In genomic region chr6:128355726-128356416, GRCm38 (mm10) we compare ENCODE assay signal across 7 mouse cellular contexts. TPM values are rescaled to one million over a fixed set of nuclear protein-coding genes. Genes with fewer than 3 reads are reported as not detected.
DNase-seq lines count a peak whose midpoint lies in the region; ATAC-seq lines count a peak whose summit lies in the region.

Tulp3 (minus strand) TSS chr6:128355851.

- DNase-seq in adrenal gland, postnatal 14 days, result peak; percentile 99
- peak; percentile 97 for DNase-seq in embryonic facial prominence, embryonic 11.5 days (ENCODE audit: low spot score)
- peak; percentile 100 for DNase-seq in heart, adult 11 months
- peak; percentile 94 for DNase-seq in kidney, adult 18-20 months
- DNase-seq in limb, embryonic 11.5 days (ENCODE audit: low spot score), result peak; percentile 99
- peak; percentile 98 for DNase-seq in midbrain, embryonic 14.5 days
- DNase-seq in spleen, adult 18-20 months, result peak; percentile 78 to 83

- H3K4me2 ChIP-seq in embryonic facial prominence, embryonic 11.5 days (ENCODE audit: low read depth, low read length), result peak within 1 kb of the TSS; percentile 82
- H3K4me2 ChIP-seq in limb, embryonic 11.5 days (ENCODE audit: low read depth, severe bottlenecking), result peak within 1 kb of the TSS; percentile 60
- H3K4me2 ChIP-seq in midbrain, embryonic 14.5 days (ENCODE audit: low read length), result peak within 1 kb of the TSS; percentile 70

- peak; percentile 99 for ATAC-seq in embryonic facial prominence, embryonic 11.5 days (replicated peaks; ENCODE audit: insufficient number of reproducible peaks, low FRiP score, low TSS enrichment, low read depth)
- peak; percentile 99 for ATAC-seq in limb, embryonic 11.5 days (ENCODE audit: insufficient number of reproducible peaks, low FRiP score, low TSS enrichment, low read depth)
- peak; percentile 99 for ATAC-seq in midbrain, embryonic 14.5 days (ENCODE audit: low FRiP score, low TSS enrichment)

- no peaks in the 10 kb centered on the region for H3K27me3 ChIP-seq in embryonic facial prominence, embryonic 11.5 days (ENCODE audit: control insufficient read depth, insufficient read depth, low read length)
- H3K27me3 ChIP-seq in limb, embryonic 11.5 days (ENCODE audit: control insufficient read depth, insufficient read depth, low read length), result no peaks in the 10 kb centered on the region
- no peaks in the 10 kb centered on the region for H3K27me3 ChIP-seq in midbrain, embryonic 14.5 days (ENCODE audit: control insufficient read depth, insufficient read depth, low read length)

- no peaks in the 10 kb centered on the region for H3K4me1 ChIP-seq in embryonic facial prominence, embryonic 11.5 days (ENCODE audit: control insufficient read depth, insufficient read depth, low read length)
- peaks cover 3% of the 10 kb centered on the region; the same call in 1 of the 2 replicates for H3K4me1 ChIP-seq in limb, embryonic 11.5 days (ENCODE audit: control insufficient read depth, insufficient read depth, low read length)
- peaks cover 13% of the 10 kb centered on the region for H3K4me1 ChIP-seq in midbrain, embryonic 14.5 days (ENCODE audit: control insufficient read depth, insufficient read depth, low read length)

- peak within 1 kb of the TSS; percentile 84 for H3K4me3 ChIP-seq in embryonic facial prominence, embryonic 11.5 days (ENCODE audit: low read depth, low read length)
- H3K4me3 ChIP-seq in limb, embryonic 11.5 days (ENCODE audit: low read depth, low read length), result peak within 1 kb of the TSS; percentile 83
- peak within 1 kb of the TSS; percentile 76 for H3K4me3 ChIP-seq in midbrain, embryonic 14.5 days (replicated peaks; ENCODE audit: low read depth, low read length)

- peak within 1 kb of the TSS; percentile 77 for H3K27ac ChIP-seq in embryonic facial prominence, embryonic 11.5 days (replicated peaks; ENCODE audit: low read depth, low read length)
- H3K27ac ChIP-seq in limb, embryonic 11.5 days (replicated peaks; ENCODE audit: low read depth, low read length), result peak within 1 kb of the TSS; percentile 11; the same call in 1 of the 2 replicates
- H3K27ac ChIP-seq in midbrain, embryonic 14.5 days (replicated peaks; ENCODE audit: low read depth, low read length), result peak within 1 kb of the TSS; percentile 85

- peaks cover 2% of the 10 kb centered on the region for H3K36me3 ChIP-seq in embryonic facial prominence, embryonic 11.5 days (replicated peaks; ENCODE audit: control insufficient read depth, insufficient read depth, low read depth, low read length)
- H3K36me3 ChIP-seq in limb, embryonic 11.5 days (ENCODE audit: control insufficient read depth, insufficient read depth, low read length), result peaks cover 6% of the 10 kb centered on the region
- peaks cover 17% of the 10 kb centered on the region for H3K36me3 ChIP-seq in midbrain, embryonic 14.5 days (ENCODE audit: control insufficient read depth, insufficient read depth, low read length)

- H3K9me3 ChIP-seq in embryonic facial prominence, embryonic 11.5 days (replicated peaks; ENCODE audit: control insufficient read depth, low read length), result no peaks in the 10 kb centered on the region
- no peaks in the 10 kb centered on the region for H3K9me3 ChIP-seq in limb, embryonic 11.5 days (ENCODE audit: control insufficient read depth, low read length)
- H3K9me3 ChIP-seq in midbrain, embryonic 14.5 days (ENCODE audit: control insufficient read depth, low read length), result no peaks in the 10 kb centered on the region

- under 1% methylated on average over 40 of the region's 42 CpGs for WGBS in embryonic facial prominence, embryonic 11.5 days
- WGBS in limb, embryonic 11.5 days, result under 1% methylated on average over 42 of the region's 42 CpGs
- WGBS in midbrain, embryonic 14.5 days, result under 1% methylated on average over 41 of the region's 42 CpGs

- peak within 1 kb of the TSS; percentile 78 for H3K9ac ChIP-seq in embryonic facial prominence, embryonic 11.5 days (replicated peaks; ENCODE audit: low read length)
- H3K9ac ChIP-seq in limb, embryonic 11.5 days (ENCODE audit: low read length), result peak within 1 kb of the TSS; percentile 66
- H3K9ac ChIP-seq in midbrain, embryonic 14.5 days (replicated peaks; ENCODE audit: low read length), result peak within 1 kb of the TSS; percentile 86

RNA-seq across cellular contexts. Expression of gene Tulp3, which starts in this region (rescaled TPM):
- total RNA-seq in adrenal gland, postnatal 14 days (2021), result 28.9 and 36.7 TPM in 2 replicates
- polyA plus RNA-seq in embryonic facial prominence, embryonic 11.5 days (2014; fragmentation: Nextera tagmentation; extraction: Ambion mirVana), result 16.6 and 18.2 TPM in 2 replicates
- polyA plus RNA-seq in limb, embryonic 11.5 days (2014; fragmentation: Nextera tagmentation; extraction: Ambion mirVana), result 21.4 and 22.3 TPM in 2 replicates
- 11.5 and 13.8 TPM in 2 replicates for polyA plus RNA-seq in midbrain, embryonic 14.5 days (2014; fragmentation: Nextera tagmentation; extraction: Ambion mirVana)

Comparison
In these comparisons a context has a peak if more than half of its experiments do, and no peak if none do; other contexts are left out.
1. Peak in every context shown above with its lines: DNase-seq, ATAC-seq, H3K4me3 ChIP-seq and H3K27ac ChIP-seq.
2. H3K27ac ChIP-seq: peak in every context shown above with its lines; median percentile 85 in midbrain, embryonic 14.5 days; 77 in embryonic facial prominence, embryonic 11.5 days; 11 in limb, embryonic 11.5 days.